Mouse (Mus musculus) mouse embryonic stem cell (cell line): ENCODE measurements at regions not wholly inside any gene's neighbourhood (a gene's known extent, or its start where the extent isn't known, plus 50 kb on each side); places are given as distances from the start of the nearest gene placed in this dataset.
"Not testable (repeated sequence)": the region's sequence is repeated elsewhere in the genome, so short reads cannot be mapped to it uniquely, and the experiment has no call there.

Experiments
- in situ Hi-C, 2 experiments: fragments of 300-500 bp; cut with MboI; formaldehyde crosslinking; loops; 1 replicate in 1 of 2; 3 replicates in 1 of 2; pipeline ENCODE4 v1.14.3; 2019 to 2020; ENCODE audit warnings: low sequenced_read_pairs in 2 of 2, low pct_unique_long_range_greater_than_20kb in 1 of 2, mixed read lengths in 1 of 2; ENCODE audit not compliant: unreplicated experiment in 1 of 2

GRCm38 (mm10) chr5:133842059-133842706 lies 257.3 kb upstream of the Castor2 start:
- in situ Hi-C loops = not testable (repeated sequence)

GRCm38 (mm10) chr5:133838286-133838685 lies 261.2 kb upstream of the Castor2 start:
- in situ Hi-C loops = no loop called here

GRCm38 (mm10) chr5:133833217-133833616 lies 266.3 kb upstream of the Castor2 start:
- in situ Hi-C loops = no loop called here

GRCm38 (mm10) chr5:133828226-133828625 lies 271.3 kb upstream of the Castor2 start:
- in situ Hi-C loops = no loop called here

GRCm38 (mm10) chr5:133823871-133824270 lies 275.6 kb upstream of the Castor2 start:
- in situ Hi-C loops = loop anchor here in 1 of 2 experiments (25.0 kb wide), 1 partner anchor 188 kb away; no protein-coding TSS in a partner anchor

- in situ Hi-C loops = loop anchor here in 1 of 2 experiments (25.0 kb wide), 1 partner anchor 191 kb away; no protein-coding TSS in a partner anchor
Measured at GRCm38 (mm10) chr5:133821273-133821672, 278.2 kb upstream of the Castor2 start.

GRCm38 (mm10) chr5:133815462-133815861 lies 284.0 kb upstream of the Castor2 start:
- in situ Hi-C loops = loop anchor here in 1 of 2 experiments (25.0 kb wide), 1 partner anchor 197 kb away; no protein-coding TSS in a partner anchor

- in situ Hi-C loops = loop anchor here in 1 of 2 experiments (25.0 kb wide), 1 partner anchor 198 kb away; no protein-coding TSS in a partner anchor
Measured at GRCm38 (mm10) chr5:133814436-133814835, 285.1 kb upstream of the Castor2 start.

GRCm38 (mm10) chr5:133812216-133812615 lies 287.3 kb upstream of the Castor2 start:
- in situ Hi-C loops = loop anchor here in 1 of 2 experiments (25.0 kb wide), 1 partner anchor 200 kb away; no protein-coding TSS in a partner anchor

- in situ Hi-C loops = loop anchor here in 1 of 2 experiments (25.0 kb wide), 1 partner anchor 205 kb away; no protein-coding TSS in a partner anchor
Measured at GRCm38 (mm10) chr5:133806891-133807290, 292.6 kb upstream of the Castor2 start.

GRCm38 (mm10) chr5:133802001-133802400 lies 297.5 kb upstream of the Castor2 start:
- in situ Hi-C loops = loop anchor here in 1 of 2 experiments (25.0 kb wide), 1 partner anchor 210 kb away; no protein-coding TSS in a partner anchor

GRCm38 (mm10) chr5:133795638-133796037 lies 303.9 kb upstream of the Castor2 start:
- in situ Hi-C loops = no loop called here

GRCm38 (mm10) chr5:133790726-133791125 lies 308.8 kb upstream of the Castor2 start:
- in situ Hi-C loops = no loop called here

- in situ Hi-C loops = no loop called here
Measured at GRCm38 (mm10) chr5:133788006-133788405, 311.5 kb upstream of the Castor2 start.

GRCm38 (mm10) chr5:133787491-133787890 lies 312.0 kb upstream of the Castor2 start:
- in situ Hi-C loops = no loop called here

- in situ Hi-C loops = no loop called here
Measured at GRCm38 (mm10) chr5:133776591-133776990, 322.9 kb upstream of the Castor2 start.

- in situ Hi-C loops = no loop called here
Measured at GRCm38 (mm10) chr5:133774116-133774515, 325.4 kb upstream of the Castor2 start.

GRCm38 (mm10) chr5:133768856-133769255 lies 330.7 kb upstream of the Castor2 start:
- in situ Hi-C loops = no loop called here

- in situ Hi-C loops = no loop called here
Measured at GRCm38 (mm10) chr5:133757817-133758216, 341.7 kb upstream of the Castor2 start.

- in situ Hi-C loops = no loop called here
Measured at GRCm38 (mm10) chr5:133754180-133754579, 345.3 kb upstream of the Castor2 start.
